Mouse (Mus musculus) myocyte (in vitro differentiated cells): ENCODE measurements around the gene Mindy4.

Experiments used
- E2F4 ChIP-seq: IDR thresholded peaks from one replicate; pipeline ENCODE4 v1.6.1; 2011; ENCODE audit warnings: mild to moderate bottlenecking, control low read depth, moderate library complexity; ENCODE audit not compliant: insufficient read depth
- MAX ChIP-seq: IDR thresholded peaks from one replicate; pipeline ENCODE4 v1.6.1; 2011; ENCODE audit warnings: low read depth, mild to moderate bottlenecking, control low read depth
- MYOD1 ChIP-seq, 3 experiments: IDR thresholded peaks; one replicate each; pipeline ENCODE4 v1.6.1; 2011; ENCODE audit warnings: control low read depth in 2 of 3, low read depth in 2 of 3, mild to moderate bottlenecking in 2 of 3, moderate library complexity in 1 of 3; ENCODE audit not compliant: insufficient read length in 2 of 3, control insufficient read depth in 1 of 3
- MYOG ChIP-seq, 3 experiments: IDR thresholded peaks; one replicate each; pipeline ENCODE4 v1.6.1; 2011; ENCODE audit warnings: control low read depth in 2 of 3, low read depth in 2 of 3, mild to moderate bottlenecking in 2 of 3; ENCODE audit not compliant: insufficient read length in 2 of 3, control insufficient read depth in 1 of 3, insufficient read depth in 1 of 3
- POLR2A ChIP-seq: IDR thresholded peaks from one replicate; pipeline ENCODE4 v1.6.1; 2011; ENCODE audit warnings: low read depth, mild to moderate bottlenecking, control low read depth, moderate library complexity; ENCODE audit not compliant: insufficient read length
- POLR2AphosphoS2 ChIP-seq: IDR thresholded peaks from one replicate; pipeline ENCODE4 v1.6.1; 2011; ENCODE audit warnings: low read depth, control low read depth; ENCODE audit not compliant: insufficient read length
- REST ChIP-seq: IDR thresholded peaks from one replicate; pipeline ENCODE4 v1.6.1; 2011; ENCODE audit warnings: mild to moderate bottlenecking, control low read depth, moderate library complexity; ENCODE audit not compliant: insufficient read depth, insufficient read length
- SRF ChIP-seq: IDR thresholded peaks from one replicate; pipeline ENCODE4 v1.6.1; 2011; ENCODE audit warnings: low read depth; ENCODE audit not compliant: control insufficient read depth, insufficient read length
- TCF12 ChIP-seq: IDR thresholded peaks from one replicate; pipeline ENCODE4 v1.6.1; 2011; ENCODE audit warnings: mild to moderate bottlenecking, control low read depth; ENCODE audit not compliant: poor library complexity, insufficient read depth, severe bottlenecking
- TCF3 ChIP-seq: IDR thresholded peaks from one replicate; pipeline ENCODE4 v1.6.1; 2011; ENCODE audit warnings: low read depth, control low read depth; ENCODE audit not compliant: insufficient read length
- USF1 ChIP-seq: IDR thresholded peaks from one replicate; pipeline ENCODE4 v1.6.1; 2011; ENCODE audit warnings: low read depth, mild to moderate bottlenecking, control low read depth, moderate library complexity

GRCm38 (mm10) chr6:55159256-55159655, 43.9 kb upstream of the Mindy4 start:
- TF ChIP-seq E2F4, result no peak
- no peak for TF ChIP-seq POLR2A
- no peak for TF ChIP-seq POLR2AphosphoS2
- TF ChIP-seq USF1, result no peak
- no peak for TF ChIP-seq MYOD1 (IDR thresholded peaks at IDR 0.05; ENCODE audit: control insufficient read depth in 1 of 3, insufficient read length in 2 of 3, low read depth in 2 of 3)
- TF ChIP-seq MAX, result no peak
- no peak for TF ChIP-seq SRF
- TF ChIP-seq TCF3, result no peak
- TF ChIP-seq MYOG (IDR thresholded peaks at IDR 0.05; ENCODE audit: control insufficient read depth in 1 of 3, insufficient read depth in 1 of 3, insufficient read length in 2 of 3, low read depth in 2 of 3), result no peak
- no peak for TF ChIP-seq TCF12
- TF ChIP-seq REST, result no peak
